Mouse (Mus musculus) retina, postnatal 7 days (tissue): ENCODE results near the gene Hoxa7.
A peak's percentile ranks its signal among the peaks of the same experiment; 100 is the strongest.

Experiments used
- DNase-seq: peaks from one replicate; pipeline ENCODE4 v3.0.0-alpha.2; 2012; ENCODE audit warnings: low read depth, low spot score

The Hoxa7 gene

GRCm38 (mm10) chr6:52221337-52221992 lies at the start of gene Hoxa7:
Hoxa7 (minus strand) TSS chr6:52221854.
- DNase-seq = peak; percentile 68

- peak; percentile 47 for DNase-seq
Measured at GRCm38 (mm10) chr6:52270494-52271480, 49.1 kb upstream of the Hoxa7 start.

- no peak for DNase-seq
Measured at GRCm38 (mm10) chr6:52268756-52269155, 47.1 kb upstream of the Hoxa7 start.

DNA sequence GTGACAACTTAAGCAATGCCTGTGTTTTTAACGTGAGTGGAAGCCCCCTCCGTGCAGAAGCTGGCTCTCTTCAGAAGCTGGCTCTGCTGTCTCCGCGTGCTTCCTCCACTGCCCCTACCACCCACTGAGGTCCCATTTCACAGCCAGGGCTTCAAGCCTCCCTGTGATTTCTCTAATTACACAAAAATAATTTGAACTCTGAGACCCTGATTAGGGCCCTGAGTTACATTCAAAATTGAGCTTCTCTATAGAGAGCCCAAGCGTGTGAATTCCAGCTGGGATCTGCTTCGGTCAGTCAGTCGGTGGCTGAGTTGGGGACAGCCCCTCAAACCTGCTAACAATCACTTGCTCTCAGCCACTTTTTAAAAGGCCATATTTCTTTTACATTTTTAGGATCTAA lies 46.7 kb upstream of the Hoxa7 start:
- no peak for DNase-seq

DNA sequence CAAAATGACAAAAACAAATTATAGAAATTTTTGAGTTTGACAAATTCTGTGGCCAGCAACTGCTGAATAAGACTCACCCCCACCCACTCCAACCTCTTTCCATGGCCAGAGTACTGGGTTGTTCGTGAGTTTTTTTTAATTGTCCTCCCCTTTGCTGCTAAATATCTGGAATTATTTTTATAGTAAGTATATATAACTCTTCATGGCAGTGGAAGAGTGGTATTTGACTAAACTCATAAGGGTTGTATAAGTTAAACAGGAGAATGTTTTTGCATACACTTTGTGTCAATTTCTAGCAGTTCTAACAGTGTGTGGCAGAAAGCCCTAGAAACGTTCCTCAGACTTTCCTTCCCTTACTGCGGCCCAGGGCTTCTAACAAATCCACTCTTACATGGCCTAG lies 46.0 kb upstream of the Hoxa7 start:
- no peak for DNase-seq

DNA sequence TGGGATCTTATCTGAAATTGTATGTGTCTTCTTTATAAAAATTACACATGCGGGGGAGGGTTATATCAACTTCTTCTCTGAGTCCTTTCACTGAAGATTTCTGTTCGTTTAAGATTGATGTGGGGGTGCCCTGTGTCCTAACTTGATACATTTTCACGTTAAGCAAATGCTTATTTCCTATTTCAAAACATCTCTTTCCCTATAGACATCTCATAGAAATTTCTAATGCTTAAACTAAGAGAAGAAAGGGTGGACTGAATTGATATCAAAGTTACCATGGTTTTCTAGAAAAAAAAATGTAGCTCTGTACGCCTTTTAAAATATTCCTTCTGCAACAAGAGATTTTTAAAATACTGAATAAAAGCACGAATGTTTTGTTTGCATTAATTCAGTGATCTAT lies 45.6 kb upstream of the Hoxa7 start:
- DNase-seq = no peak

GRCm38 (mm10) chr6:52266666-52266985 lies 45.0 kb upstream of the Hoxa7 start:
- no peak for DNase-seq

DNA sequence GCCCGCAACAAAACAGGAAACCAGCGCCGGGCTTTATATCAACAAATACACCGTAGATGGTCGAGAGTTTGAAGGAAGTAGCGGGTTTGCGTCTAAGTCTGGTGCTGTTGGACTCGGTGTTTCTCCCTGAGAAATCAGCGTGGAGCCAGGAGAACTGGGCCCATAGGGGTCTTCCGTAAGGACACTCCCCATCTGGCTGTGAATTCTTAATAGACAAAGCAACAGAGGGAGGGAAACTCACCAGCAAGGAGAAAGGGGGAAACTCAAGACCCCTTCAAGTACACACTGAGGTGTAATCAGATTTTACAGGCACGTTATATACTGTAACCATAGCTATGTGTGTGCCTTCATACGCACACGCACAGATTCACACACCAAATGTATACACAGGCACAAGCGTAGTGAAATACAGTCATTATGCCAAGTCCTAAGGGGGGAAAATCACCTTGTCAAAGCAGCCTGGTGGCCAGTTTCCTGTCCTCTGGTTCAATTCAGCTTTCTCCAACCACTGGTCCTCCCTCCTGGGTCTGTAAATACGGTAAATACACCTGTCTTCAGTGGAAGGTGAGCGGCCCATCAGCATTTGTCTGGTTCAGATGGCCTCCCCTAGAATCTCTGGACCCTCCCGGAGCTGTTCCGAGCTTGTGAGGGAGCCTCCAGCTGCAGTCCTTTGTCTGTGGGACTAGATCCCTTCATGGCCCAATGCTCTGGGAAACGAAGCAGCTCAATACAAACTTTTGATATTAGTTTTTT lies 44.4 kb upstream of the Hoxa7 start:
- no peak for DNase-seq

DNA sequence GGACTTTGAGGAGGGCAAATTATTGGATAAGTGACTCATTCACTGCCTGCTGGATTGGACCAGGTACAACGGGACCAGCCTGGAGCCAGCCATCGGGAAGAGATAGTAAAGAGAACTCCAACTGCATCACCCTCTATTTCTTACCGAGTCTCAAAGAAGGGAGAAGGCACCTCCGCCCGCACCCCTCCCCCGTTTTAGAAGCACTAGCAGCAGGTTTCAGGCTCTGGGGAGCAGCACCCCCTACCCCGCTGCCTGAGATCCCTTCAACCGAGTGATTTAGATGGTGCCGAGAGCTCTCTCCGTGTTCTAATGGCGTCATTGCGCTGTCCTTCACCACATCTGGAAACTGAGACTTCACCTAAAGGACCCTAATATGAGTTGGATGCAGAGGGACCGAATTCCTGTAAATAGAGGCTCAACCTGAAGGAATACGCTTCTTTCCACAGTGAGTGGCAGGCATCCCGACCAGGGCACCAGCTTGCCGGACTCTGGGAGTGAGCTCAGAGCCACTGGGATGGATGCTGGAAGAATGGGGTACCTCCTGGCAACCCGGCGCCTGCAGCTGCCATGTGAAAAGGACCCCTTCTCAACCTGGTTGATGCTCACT lies 43.8 kb upstream of the Hoxa7 start:
- DNase-seq = no peak

- no peak for DNase-seq
Measured at GRCm38 (mm10) chr6:52264106-52264790, 42.6 kb upstream of the Hoxa7 start.

DNA sequence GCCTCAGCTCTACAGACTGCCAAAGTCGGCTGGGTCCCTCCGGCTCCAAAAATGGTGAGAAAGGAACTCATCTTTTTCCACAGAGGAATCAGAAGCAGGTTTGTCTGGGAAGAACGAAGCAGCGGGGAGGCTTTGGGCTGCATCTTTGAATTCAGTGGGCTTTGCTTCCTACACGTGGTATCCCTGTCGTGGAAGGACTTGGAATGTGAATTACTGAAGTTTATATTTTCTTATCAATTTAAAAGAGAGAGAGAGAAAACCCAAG lies 41.6 kb upstream of the Hoxa7 start:
- DNase-seq = no peak

- no peak for DNase-seq
Measured at GRCm38 (mm10) chr6:52262463-52263320, 41.0 kb upstream of the Hoxa7 start.

- DNase-seq = no peak
Measured at GRCm38 (mm10) chr6:52261751-52262462, 40.3 kb upstream of the Hoxa7 start.

DNA sequence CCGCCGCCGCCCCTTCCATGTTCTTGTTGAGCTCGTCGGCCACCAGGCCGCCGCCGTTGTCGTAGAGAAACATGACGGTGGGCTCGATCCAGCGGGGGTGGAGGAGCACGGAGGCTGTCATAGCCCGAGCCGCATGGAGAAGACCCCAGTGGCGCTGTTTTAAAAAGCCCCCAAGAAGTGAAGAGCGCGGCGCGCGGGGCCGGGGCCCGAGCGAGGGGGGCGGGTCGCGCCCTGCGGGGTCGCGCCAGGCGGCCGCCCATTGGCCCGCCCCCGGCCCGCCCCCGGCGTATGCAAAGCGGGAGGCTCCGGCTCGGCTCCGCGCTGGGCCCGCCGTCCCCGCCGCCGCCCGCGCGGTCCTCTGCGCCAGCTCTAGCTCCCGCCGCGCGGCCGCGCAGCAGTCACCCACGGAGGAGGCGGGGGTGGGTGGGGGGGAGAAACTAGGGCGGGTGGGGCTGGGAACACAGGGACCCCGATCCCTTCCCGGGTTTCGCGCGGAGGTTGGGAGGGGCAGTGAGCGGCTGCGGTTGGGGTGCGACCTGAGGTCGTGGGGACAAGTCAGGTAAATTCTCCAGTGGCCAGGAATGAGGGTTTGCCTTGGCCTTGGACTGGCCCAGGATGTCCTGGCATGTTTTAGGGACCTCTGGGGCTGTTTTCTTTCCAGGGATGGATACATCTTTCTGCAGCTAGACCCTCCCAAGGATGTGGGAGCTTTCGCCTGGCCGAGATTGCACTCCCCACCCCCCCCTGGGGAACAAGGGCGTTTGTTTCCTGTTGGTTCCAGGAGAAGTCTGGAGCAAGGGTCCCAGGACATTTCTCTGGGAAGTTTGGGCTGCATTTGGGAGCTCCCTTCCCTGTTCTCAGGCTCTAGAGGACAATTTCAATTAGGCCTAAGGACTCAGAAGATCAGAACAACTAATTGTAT lies 39.3 kb upstream of the Hoxa7 start, which contains the start of gene Hoxa13:
Hoxa13 (minus strand) TSS at position 227 of the 922 bp plus-strand sequence.
- DNase-seq = no peak

GRCm38 (mm10) chr6:52259811-52260261 lies 38.2 kb upstream of the Hoxa7 start:
- DNase-seq = no peak

DNA sequence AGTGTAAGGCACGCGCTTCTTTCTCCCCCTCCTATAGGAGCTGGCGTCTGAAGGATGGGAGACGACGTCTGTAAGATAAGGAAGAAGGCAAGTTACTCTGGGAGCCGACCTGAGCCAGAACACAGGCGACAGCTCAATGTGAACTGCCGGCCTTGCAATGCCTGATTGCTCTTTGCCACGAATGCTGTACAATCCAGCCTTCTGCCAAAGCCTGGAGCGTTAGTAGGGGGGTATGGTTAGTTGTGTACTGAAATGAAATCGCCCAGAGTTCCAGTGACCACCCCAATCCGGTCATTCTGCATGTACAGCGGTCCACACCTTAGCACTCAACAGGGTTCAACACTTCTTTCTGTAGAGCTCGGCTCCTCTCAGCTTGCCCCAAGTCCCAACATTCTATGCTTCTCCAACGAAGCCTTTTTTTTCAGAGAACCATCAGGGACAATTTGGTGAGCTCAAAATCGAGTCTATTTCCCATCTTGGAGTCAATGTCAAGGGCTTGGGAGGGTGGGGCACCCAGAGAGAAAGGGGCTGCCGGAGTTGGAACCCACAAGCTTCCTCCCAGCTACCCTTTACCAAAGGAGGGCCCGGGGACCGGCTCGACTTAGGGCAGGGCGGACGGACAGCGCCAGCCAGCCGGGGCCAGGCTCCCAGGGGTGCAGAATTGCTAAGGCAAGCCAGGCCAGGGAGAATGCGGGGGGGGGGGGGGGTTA lies 37.6 kb upstream of the Hoxa7 start:
- DNase-seq = no peak

DNA sequence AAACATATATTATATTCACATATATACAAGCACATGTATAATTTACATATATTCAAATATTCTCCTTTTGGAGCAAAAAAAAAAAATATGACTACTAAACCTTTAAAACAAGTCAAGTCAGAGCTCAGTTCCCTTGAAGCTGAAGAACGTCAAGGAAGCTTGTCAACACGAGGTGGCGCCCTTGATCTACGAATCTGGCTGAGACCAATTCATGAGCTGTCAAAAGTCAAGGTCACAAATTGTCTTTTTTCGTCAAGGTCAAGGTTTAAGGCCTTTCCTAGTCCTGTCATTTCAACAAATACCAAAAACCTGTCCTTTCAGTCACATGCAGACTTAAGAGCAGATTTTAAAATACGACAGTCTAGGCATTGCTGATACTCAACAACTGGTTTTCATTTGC lies 35.3 kb upstream of the Hoxa7 start:
- DNase-seq = peak; percentile 67
